Mouse (Mus musculus) MEL (cell line): ENCODE results near the gene Tmem121. TPM values are rescaled to one million over a fixed set of nuclear protein-coding genes. Genes with fewer than 3 reads are reported as not detected.

ENCODE experiments used
- DNase-seq: peaks from one replicate; pipeline ENCODE4 v3.0.0; 2011; ENCODE audit warnings: low read depth, low spot score
- H3K27ac ChIP-seq: 2 replicates; pipeline ENCODE4 v1.5.1; 2012; ENCODE audit warnings: low read depth, mild to moderate bottlenecking, control low read depth, low read length, moderate library complexity; ENCODE audit not compliant: control insufficient read depth
- H3K27me3 ChIP-seq, 2 experiments: fragments of 150-350 bp in 1 of 2; sonication (generic) in 1 of 2; 2 replicates each; pipeline ENCODE4 v1.6.1; 2012; ENCODE audit warnings: low read length in 2 of 2, mild to moderate bottlenecking in 2 of 2, improper control_type of control experiment in 1 of 2, moderate library complexity in 1 of 2; ENCODE audit not compliant: insufficient read depth in 2 of 2, control insufficient read depth in 1 of 2
- H3K36me3 ChIP-seq, 2 experiments: 2 replicates each; pipeline ENCODE4 v1.6.1; 2012 to 2014; ENCODE audit warnings: low read length in 2 of 2, improper control_type of control experiment in 1 of 2, inconsistent platforms in 1 of 2, mild to moderate bottlenecking in 1 of 2; ENCODE audit not compliant: insufficient read depth in 2 of 2, control insufficient read depth in 1 of 2
- H3K4me1 ChIP-seq, 2 experiments: fragments of 150-350 bp in 1 of 2; sonication (generic) in 1 of 2; 2 replicates each; pipeline ENCODE4 v1.6.1; 2012; ENCODE audit warnings: low read length in 2 of 2, improper control_type of control experiment in 1 of 2, mild to moderate bottlenecking in 1 of 2; ENCODE audit not compliant: insufficient read depth in 2 of 2, control insufficient read depth in 1 of 2
- H3K4me3 ChIP-seq, 2 experiments: fragments of 150-350 bp in 1 of 2; sonication (generic) in 1 of 2; 2 replicates each; pipeline ENCODE4 v1.5.1; 2012; ENCODE audit warnings: low read depth in 2 of 2, low read length in 2 of 2, mild to moderate bottlenecking in 2 of 2, moderate library complexity in 2 of 2, control low read depth in 1 of 2, improper control_type of control experiment in 1 of 2; ENCODE audit not compliant: control insufficient read depth in 1 of 2, insufficient read depth in 1 of 2
- H3K79me2 ChIP-seq: 2 replicates; pipeline ENCODE4 v1.6.1; 2012; ENCODE audit warnings: mild to moderate bottlenecking, low read length, moderate library complexity; ENCODE audit not compliant: control insufficient read depth, poor library complexity, insufficient read depth
- H3K9ac ChIP-seq: 2 replicates; pipeline ENCODE4 v1.6.1; 2012; ENCODE audit warnings: low read depth, mild to moderate bottlenecking, control low read depth, low read length, moderate library complexity; ENCODE audit not compliant: control insufficient read depth, poor library complexity, severe bottlenecking
- H3K9me3 ChIP-seq: fragments of 150-350 bp; sonication (generic); replicated peaks from 2 replicates; pipeline ENCODE4 v1.6.1; 2012; ENCODE audit warnings: mild to moderate bottlenecking, low read length, improper control_type of control experiment, moderate library complexity; ENCODE audit not compliant: insufficient read depth
- BHLHE40 ChIP-seq: IDR thresholded peaks from 2 replicates; pipeline ENCODE4 v1.6.1; 2012; ENCODE audit warnings: low read depth, mild to moderate bottlenecking, inconsistent platforms, low read length, improper control_type of control experiment, borderline replicate concordance
- CHD1 ChIP-seq: IDR thresholded peaks from 2 replicates; pipeline ENCODE4 v1.6.1; 2012; ENCODE audit warnings: low read depth, mild to moderate bottlenecking, inconsistent platforms, low read length, improper control_type of control experiment
- CHD2 ChIP-seq: IDR thresholded peaks from 2 replicates; pipeline ENCODE4 v1.6.1; 2011; ENCODE audit warnings: low read length, improper control_type of control experiment
- CTCF ChIP-seq, 3 experiments: IDR thresholded peaks in 2 of 3; conservative IDR thresholded peaks in 1 of 3; 2 replicates each; pipeline ENCODE4 v1.5.1; 2011 to 2012; ENCODE audit warnings: low read length in 3 of 3, low read depth in 2 of 3, mild to moderate bottlenecking in 2 of 3, improper control_type of control experiment in 1 of 3, inconsistent platforms in 1 of 3, mixed read lengths in 1 of 3, moderate library complexity in 1 of 3; ENCODE audit not compliant: control insufficient read depth in 1 of 3, insufficient read depth in 1 of 3, poor library complexity in 1 of 3, severe bottlenecking in 1 of 3
- E2F4 ChIP-seq: IDR thresholded peaks from 2 replicates; pipeline ENCODE4 v1.6.1; 2011; ENCODE audit warnings: low read depth, low read length, improper control_type of control experiment, borderline replicate concordance
- ETS1 ChIP-seq: IDR thresholded peaks from 2 replicates; pipeline ENCODE4 v1.6.1; 2012; ENCODE audit warnings: low read depth, mild to moderate bottlenecking, inconsistent platforms, low read length, improper control_type of control experiment, moderate library complexity
- HCFC1 ChIP-seq: IDR thresholded peaks from 2 replicates; pipeline ENCODE4 v1.6.1; 2012; ENCODE audit warnings: low read depth, mild to moderate bottlenecking, inconsistent platforms, low read length, improper control_type of control experiment, moderate library complexity
- MAX ChIP-seq: IDR thresholded peaks from 2 replicates; pipeline ENCODE4 v1.6.1; 2011; ENCODE audit warnings: low read length, improper control_type of control experiment
- RCOR1 ChIP-seq: IDR thresholded peaks from 2 replicates; pipeline ENCODE4 v1.6.1; 2012; ENCODE audit warnings: low read depth, mild to moderate bottlenecking, inconsistent platforms, low read length, improper control_type of control experiment
- TAL1 ChIP-seq: IDR thresholded peaks from 2 replicates; pipeline ENCODE4 v1.6.1; 2012; ENCODE audit warnings: mild to moderate bottlenecking, inconsistent platforms, low read length, moderate library complexity, mixed read lengths
- TBP ChIP-seq: IDR thresholded peaks from 2 replicates; pipeline ENCODE4 v1.8.0; 2011; ENCODE audit warnings: low read depth, low read length, improper control_type of control experiment
- UBTF ChIP-seq: IDR thresholded peaks from 2 replicates; pipeline ENCODE4 v1.6.1; 2012; ENCODE audit warnings: low read depth, mild to moderate bottlenecking, inconsistent platforms, low read length, improper control_type of control experiment, moderate library complexity, borderline replicate concordance; ENCODE audit not compliant: insufficient read depth
- USF2 ChIP-seq, 2 experiments: IDR thresholded peaks; 2 replicates each; pipeline ENCODE4 v1.6.1; 2011 to 2012; ENCODE audit warnings: improper control_type of control experiment in 2 of 2, low read length in 2 of 2, borderline replicate concordance in 1 of 2, inconsistent platforms in 1 of 2, low read depth in 1 of 2, mild to moderate bottlenecking in 1 of 2; ENCODE audit not compliant: insufficient read depth in 1 of 2
- ZNF384 ChIP-seq: IDR thresholded peaks from 2 replicates; pipeline ENCODE4 v1.6.1; 2012; ENCODE audit warnings: low read depth, mild to moderate bottlenecking, inconsistent platforms, low read length, improper control_type of control experiment
- polyA plus RNA-seq, 2 experiments: library from polyadenylated mRNA; stranded (reverse) in 1 of 2; unstranded in 1 of 2; fragments of >175 nt in 1 of 2; fragments of >200 nt in 1 of 2; gene quantifications; 2 replicates each; pipeline versions ENCODE4 v1.2.1 to v1.2.4; 2012; ENCODE audit warnings: low replicate concordance in 2 of 2, low read depth in 1 of 2; ENCODE audit not compliant: insufficient read length in 2 of 2, insufficient read depth in 1 of 2, missing spikeins in 1 of 2
- total RNA-seq: library from RNA; depleted of rRNA; stranded (reverse); fragments of 300-350 nt; gene quantifications from 2 replicates; pipeline ENCODE4 v1.2.3, GENCODE M21; 2012

Gene Tmem121
- total and polyA plus RNA-seq, 3 experiments = 17.0 to 35.2 TPM; not detected in 1

GRCm38 (mm10) chr12:113176960-113177725, 8.6 kb upstream of the Tmem121 start:
- no peak for DNase-seq
- Histone ChIP-seq H3K27me3 (peaks cover 0 to 4% of the 10 kb centered on the region in 2 experiments; a peak in 2 of 4 replicates), H3K9ac (no peak overlapping the region), H3K9me3 (no peaks in the 10 kb centered on the region), H3K36me3 (no peaks in the 10 kb centered on the region), H3K27ac (no peak overlapping the region), H3K79me2 (no peaks in the 10 kb centered on the region), H3K4me1 (no peaks in the 10 kb centered on the region), H3K4me3 (no peak overlapping the region)
- TF ChIP-seq E2F4 (no peak), USF2 (IDR thresholded peaks at IDR 0.05; ENCODE audit: borderline replicate concordance in 1 of 2, insufficient read depth in 1 of 2, low read depth in 1 of 2, low read length in 2 of 2) (no peak), HCFC1 (no peak), ZNF384 (peak; percentile 73), RCOR1 (no peak), CHD2 (no peak)

GRCm38 (mm10) chr12:113181020-113181419, 4.7 kb upstream of the Tmem121 start:
- peaks cover 8 to 10% of the 10 kb centered on the region in 2 experiments for H3K27me3 ChIP-seq

GRCm38 (mm10) chr12:113184945-113185344, 785 bp upstream of the Tmem121 start:
- DNase-seq = no peak
- TF ChIP-seq UBTF = 0 out of 2 replicates have a peak, but pooled peaks have one; percentile 4
- TF ChIP-seq E2F4 = no peak
- no peak for TF ChIP-seq CTCF (IDR thresholded peaks at IDR 0.05 in 2 of 3, conservative IDR thresholded peaks at IDR 0.05 in 1 of 3; ENCODE audit: control insufficient read depth in 1 of 3, insufficient read depth in 1 of 3, low read depth in 2 of 3, low read length in 3 of 3, poor library complexity in 1 of 3, severe bottlenecking in 1 of 3)
- TF ChIP-seq BHLHE40 = no peak
- no peak for TF ChIP-seq TBP
- no peak for TF ChIP-seq TAL1
- TF ChIP-seq ETS1 = no peak
- no peak for TF ChIP-seq MAX
- TF ChIP-seq, all 39 proteins: peak for 1

More at GRCm38 (mm10) chr12:113181020-113181419, 4.7 kb upstream of the Tmem121 start:
- no peak overlapping the region for H3K9ac ChIP-seq
- no peaks in the 10 kb centered on the region for H3K36me3 ChIP-seq
- no peaks in the 10 kb centered on the region; the same call in 1 of the 2 replicates for H3K79me2 ChIP-seq
- no peak for TF ChIP-seq CHD1
- no peak for TF ChIP-seq CTCF (IDR thresholded peaks at IDR 0.05 in 2 of 3, conservative IDR thresholded peaks at IDR 0.05 in 1 of 3; ENCODE audit: control insufficient read depth in 1 of 3, insufficient read depth in 1 of 3, low read depth in 2 of 3, low read length in 3 of 3, poor library complexity in 1 of 3, severe bottlenecking in 1 of 3)
- peak; percentile 63; the same call in 1 of the 2 replicates for TF ChIP-seq ZNF384
- H3K9me3 ChIP-seq = no peaks in the 10 kb centered on the region
- no peak overlapping the region for H3K27ac ChIP-seq
- no peak overlapping the region for H3K4me3 ChIP-seq
- no peak for DNase-seq
- H3K4me1 ChIP-seq = no peaks in the 10 kb centered on the region; a peak in 1 of 4 replicates

More at GRCm38 (mm10) chr12:113184945-113185344, 785 bp upstream of the Tmem121 start:
- peaks cover 8 to 10% of the 10 kb centered on the region in 2 experiments for H3K27me3 ChIP-seq
- peaks cover 0 to 3% of the 10 kb centered on the region in 2 experiments; a peak in 1 of 4 replicates for H3K36me3 ChIP-seq
- H3K27ac ChIP-seq = no peak overlapping the region
- H3K79me2 ChIP-seq = no peaks in the 10 kb centered on the region; the same call in 1 of the 2 replicates
- H3K4me3 ChIP-seq = no peak overlapping the region
- no peak overlapping the region for H3K9ac ChIP-seq
- peaks cover 0 to 5% of the 10 kb centered on the region in 2 experiments; a peak in 2 of 4 replicates for H3K4me1 ChIP-seq
- H3K9me3 ChIP-seq = no peaks in the 10 kb centered on the region
